38 mouse cellular contexts compared by ENCODE assay signal in genomic region chr4:103341620-103342019, GRCm38 (mm10). TPM values are rescaled to one million over a fixed set of nuclear protein-coding genes. Genes with fewer than 3 reads are reported as not detected.
A peak's percentile ranks its signal among the peaks of the same experiment; 100 is the strongest.
DNase-seq lines count a peak whose midpoint lies in the region; ATAC-seq lines count a peak whose summit lies in the region.
"Had no signal": no experiment of that assay in that cellular context is flagged by ENCODE, and none has a peak within 500 bp of the region (broad histone marks: within the 10 kb centered on the region; RNA-seq: fewer than 3 reads in every experiment).

No protein-coding gene starts in this region.

- no peaks in the 10 kb centered on the region for H3K27me3 ChIP-seq in megakaryocyte, embryonic 14.5 days (replicated peaks)
- no peaks in the 10 kb centered on the region for H3K27me3 ChIP-seq in forebrain, embryonic 10.5 days (ENCODE audit: poor library complexity, severe bottlenecking)
- H3K27me3 ChIP-seq: embryonic facial prominence, embryonic 12.5 days; forebrain, embryonic 15.5 days; heart, embryonic 15.5 days; hindbrain, embryonic 12.5 days; intestine, embryonic 15.5 days; limb, embryonic 12.5 days; liver, embryonic 13.5 days; midbrain, embryonic 12.5 days; neural tube, embryonic 13.5 days had no signal

- DNase-seq in thymus, postnatal 14 days = peak; percentile 18
- no peak for DNase-seq in thymus, postnatal 36 days
- DNase-seq in forebrain, embryonic 10.5 days (ENCODE audit: extremely low spot score, low spot score) = no peak
- DNase-seq in left cerebral cortex, postnatal 10 days (ENCODE audit: extremely low spot score in 1 of 2, low spot score in 2 of 2) = no peak
- no peak for DNase-seq in lung, postnatal 4 days
- DNase-seq: adrenal gland, postnatal 14 days; cerebellum, postnatal 36 days; embryo, embryonic 11 days; kidney, adult 8-10 months; kidney, postnatal 4 days; liver, embryonic 13.5 days; lung, adult 18-20 months had no signal

- no peak overlapping the region for H3K27ac ChIP-seq in forebrain, embryonic 10.5 days
- H3K27ac ChIP-seq: embryonic facial prominence, embryonic 12.5 days; forebrain, embryonic 15.5 days; heart, embryonic 10.5 days; heart, embryonic 15.5 days; hindbrain, embryonic 12.5 days; hindbrain, postnatal 0 days; intestine, embryonic 15.5 days; kidney, postnatal 0 days; limb, embryonic 12.5 days; liver, embryonic 13.5 days; midbrain, embryonic 12.5 days; neural tube, embryonic 13.5 days had no signal

- peak; percentile 45 for ATAC-seq in CD4-positive, CD25-positive, alpha-beta regulatory T cell, adult 4 months
- ATAC-seq in common myeloid progenitor, adult 5-6 weeks (replicated peaks; ENCODE audit: low read depth, poor library complexity, severe bottlenecking) = peak; percentile 77
- ATAC-seq: forebrain, embryonic 15.5 days; hindbrain, postnatal 0 days; intestine, embryonic 15.5 days; lung, postnatal 0 days had no signal

- peaks cover 12% of the 10 kb centered on the region for H3K36me3 ChIP-seq in megakaryocyte, embryonic 14.5 days (replicated peaks; ENCODE audit: low read length)
- H3K36me3 ChIP-seq in forebrain, embryonic 10.5 days (replicated peaks) = no peaks in the 10 kb centered on the region
- H3K36me3 ChIP-seq: embryonic facial prominence, embryonic 12.5 days; forebrain, embryonic 15.5 days; heart, embryonic 15.5 days; hindbrain, embryonic 12.5 days; intestine, embryonic 15.5 days; liver, embryonic 13.5 days; midbrain, embryonic 12.5 days; neural tube, embryonic 13.5 days had no signal

- H3K4me3 ChIP-seq in megakaryocyte, embryonic 14.5 days (replicated peaks) = peak overlapping the region; percentile 62
- H3K4me3 ChIP-seq in forebrain, embryonic 10.5 days = no peak overlapping the region
- H3K4me3 ChIP-seq: embryonic facial prominence, embryonic 12.5 days; forebrain, embryonic 15.5 days; heart, embryonic 10.5 days; heart, embryonic 15.5 days; hindbrain, embryonic 12.5 days; intestine, embryonic 15.5 days; limb, embryonic 12.5 days; liver, embryonic 13.5 days; midbrain, embryonic 12.5 days; myocyte; neural tube, embryonic 13.5 days had no signal

- H3K9me3 ChIP-seq in megakaryocyte, embryonic 14.5 days = no peaks in the 10 kb centered on the region
- H3K9me3 ChIP-seq in forebrain, embryonic 10.5 days = no peaks in the 10 kb centered on the region
- H3K9me3 ChIP-seq: embryonic facial prominence, embryonic 12.5 days; forebrain, embryonic 15.5 days; heart, embryonic 10.5 days; heart, embryonic 15.5 days; hindbrain, embryonic 12.5 days; intestine, embryonic 15.5 days; limb, embryonic 12.5 days; liver, embryonic 13.5 days; midbrain, embryonic 12.5 days; neural tube, embryonic 13.5 days had no signal

- H3K4me1 ChIP-seq in megakaryocyte, embryonic 14.5 days = peaks cover 29% of the 10 kb centered on the region
- H3K4me1 ChIP-seq in forebrain, embryonic 10.5 days = no peaks in the 10 kb centered on the region
- H3K4me1 ChIP-seq: embryonic facial prominence, embryonic 12.5 days; forebrain, embryonic 15.5 days; heart, embryonic 10.5 days; heart, embryonic 15.5 days; hindbrain, embryonic 12.5 days; limb, embryonic 12.5 days; liver, embryonic 13.5 days; midbrain, embryonic 12.5 days; neural tube, embryonic 13.5 days had no signal

- 78% methylated on average over 4 of the region's 4 CpGs for WGBS in forebrain, embryonic 10.5 days

- intact Hi-C loops in left cerebral cortex, postnatal 10 days (cut with DNase I) = no loop called here

RNA-seq across cellular contexts. Expression of gene Oma1, which starts 28.0 kb away (rescaled TPM):
- polyA plus RNA-seq in CD4-positive, CD25-positive, alpha-beta regulatory T cell, adult 4 months (2017; shearing (Covaris generic)) = 10 to 100 TPM; 36.6 to 37.7 TPM
- 47.5 and 58.2 TPM in 2 replicates for total RNA-seq in common myeloid progenitor, adult 5-6 weeks (2017)
- polyA plus RNA-seq in megakaryocyte, embryonic 14.5 days (2012; ENCODE audit: insufficient read depth, low replicate concordance) = 0.55 TPM in 1 of 2 replicates, not detected in the other
- 16.2 and 17.8 TPM in 2 replicates for polyA plus RNA-seq in forebrain, embryonic 10.5 days (2016; fragmentation: Nextera tagmentation; extraction: Ambion mirVana)
- 1 to 10 TPM; 6.9 to 7.7 TPM for total RNA-seq in left cerebral cortex, postnatal 10 days (2021)

RNA-seq across cellular contexts. Expression of gene 4921539E11Rik, which starts 51.0 kb away (rescaled TPM):
- polyA plus RNA-seq in CD4-positive, CD25-positive, alpha-beta regulatory T cell, adult 4 months (2017; shearing (Covaris generic)) = not detected
- not detected in 2 replicates for total RNA-seq in common myeloid progenitor, adult 5-6 weeks (2017)
- not detected in 2 replicates for polyA plus RNA-seq in megakaryocyte, embryonic 14.5 days (2012; ENCODE audit: insufficient read depth, low replicate concordance)
- polyA plus RNA-seq in forebrain, embryonic 10.5 days (2016; fragmentation: Nextera tagmentation; extraction: Ambion mirVana) = not detected in 2 replicates
- not detected for total RNA-seq in left cerebral cortex, postnatal 10 days (2021)
- total RNA-seq: adrenal gland, postnatal 14 days; gastrocnemius, adult 8-10 months; gastrocnemius, postnatal 4 days; heart, postnatal 25 days; hindbrain, postnatal 0 days; left cerebral cortex, postnatal 14 days; midbrain, postnatal 0 days had no signal
- polyA plus RNA-seq: brain, embryonic 14.5 days; C2C12; cerebellum, adult 2 months; embryonic facial prominence, embryonic 12.5 days; forebrain, embryonic 15.5 days; frontal cortex, adult 2 months; heart, embryonic 10.5 days; heart, embryonic 15.5 days; hindbrain, embryonic 12.5 days; hindbrain, postnatal 0 days; intestine, embryonic 15.5 days; kidney, postnatal 0 days; limb, embryonic 12.5 days; liver, embryonic 13.5 days; lung, postnatal 0 days; midbrain, embryonic 12.5 days; midbrain, postnatal 0 days; myocyte; neural tube, embryonic 13.5 days; urinary bladder, adult 2 months had no signal

Comparison
In these comparisons a context has a peak if more than half of its experiments do, and no peak if none do; other contexts are left out.
1. RNA of gene Oma1, which starts 28.0 kb away (polyA plus RNA-seq): 36.6 to 37.7 TPM in CD4-positive, CD25-positive, alpha-beta regulatory T cell, adult 4 months and 16.2 to 17.8 TPM in forebrain, embryonic 10.5 days; 0.55 TPM in megakaryocyte, embryonic 14.5 days; every median in the first group is over 10 times any median in the second.